Mouse (Mus musculus) brain, embryonic 14.5 days (tissue): ENCODE measurements at regions not wholly inside any gene's neighbourhood (a gene's known extent, or its start where the extent isn't known, plus 50 kb on each side); places are given as distances from the start of the nearest gene placed in this dataset.

Source experiments
- CTCF ChIP-seq: fragments of 200-500 bp; IDR thresholded peaks from 2 replicates; pipeline ENCODE4 v1.5.1; 2012; ENCODE audit warnings: inconsistent platforms, mild to moderate bottlenecking, moderate library complexity, borderline replicate concordance; ENCODE audit not compliant: insufficient read depth, insufficient read length; ENCODE audit errors: extremely low read depth
- POLR2A ChIP-seq: fragments of 200-500 bp; IDR thresholded peaks from 2 replicates; pipeline ENCODE4 v1.6.1; 2012; ENCODE audit warnings: mild to moderate bottlenecking, inconsistent platforms, borderline replicate concordance; ENCODE audit not compliant: poor library complexity, insufficient read depth, insufficient read length, severe bottlenecking; ENCODE audit errors: extremely low read depth

DNA sequence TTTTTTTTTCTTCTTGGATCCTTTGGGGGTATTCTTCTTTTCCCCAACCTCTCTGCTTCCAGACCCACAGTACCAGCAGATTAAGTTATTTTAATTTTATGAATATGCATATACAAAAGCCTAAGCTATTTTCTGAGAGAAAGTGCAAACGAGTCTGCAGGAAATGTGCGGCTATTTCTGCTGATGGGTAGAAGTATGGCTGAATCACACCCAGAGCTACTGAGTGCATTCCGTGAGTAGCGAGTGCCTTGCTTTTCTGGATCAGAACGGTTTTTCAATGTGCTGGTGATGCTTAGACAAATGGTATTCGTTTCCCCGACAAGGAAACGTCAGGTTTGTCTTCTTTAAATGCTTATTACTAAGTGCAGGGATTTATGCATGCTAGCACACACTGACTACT, 186.5 kb upstream of the Suclg2 start:
- TF ChIP-seq CTCF (no peak), POLR2A (no peak)
